Mouse (Mus musculus) erythroblast, embryonic 14.5 days (primary cell): ENCODE measurements around the gene Jmjd6. TPM values are rescaled to one million over a fixed set of nuclear protein-coding genes. Genes with fewer than 3 reads are reported as not detected.
A peak's percentile ranks its signal among the peaks of the same experiment; 100 is the strongest.

Experiments
- H3K27me3 ChIP-seq: 2 replicates; pipeline ENCODE4 v1.6.1; 2012; ENCODE audit warnings: inconsistent platforms; ENCODE audit not compliant: control insufficient read depth
- H3K36me3 ChIP-seq: 2 replicates; pipeline ENCODE4 v1.6.1; 2012; ENCODE audit warnings: mild to moderate bottlenecking, inconsistent platforms; ENCODE audit not compliant: control insufficient read depth
- H3K4me1 ChIP-seq: 2 replicates; pipeline ENCODE4 v1.6.1; 2012; ENCODE audit warnings: inconsistent platforms; ENCODE audit not compliant: control insufficient read depth
- H3K4me3 ChIP-seq: replicated peaks from 2 replicates; pipeline ENCODE3; 2012; ENCODE audit warnings: moderate library complexity, mild to moderate bottlenecking, inconsistent platforms
- H3K9me3 ChIP-seq: 2 replicates; pipeline ENCODE4 v1.6.1; 2012; ENCODE audit warnings: low read length, inconsistent platforms, mixed read lengths; ENCODE audit not compliant: control insufficient read depth
- GATA1 ChIP-seq: IDR thresholded peaks from 2 replicates; pipeline ENCODE4 v1.6.1; 2012; ENCODE audit warnings: low read length, inconsistent platforms, mixed read lengths
- TAL1 ChIP-seq: IDR thresholded peaks from 3 replicates; pipeline ENCODE4 v1.6.1; 2012; ENCODE audit warnings: low read length, inconsistent platforms, mixed read lengths
- polyA plus RNA-seq: library from polyadenylated mRNA; stranded (reverse); fragments of >175 nt; gene quantifications from 2 replicates; pipeline ENCODE4 v1.2.3, GENCODE M21; 2012

The Jmjd6 gene
- polyA plus RNA-seq, 1 experiment = 3.6 TPM

GRCm38 (mm10) chr11:116847187-116848085 lies 4.2 kb upstream of the Jmjd6 start:
- Histone ChIP-seq H3K4me3 (no peak overlapping the region), H3K4me1 (peaks cover 59% of the 10 kb centered on the region), H3K9me3 (no peaks in the 10 kb centered on the region), H3K36me3 (peaks cover 71% of the 10 kb centered on the region), H3K27me3 (no peaks in the 10 kb centered on the region)
- TF ChIP-seq GATA1 (no peak), TAL1 (no peak)

DNA sequence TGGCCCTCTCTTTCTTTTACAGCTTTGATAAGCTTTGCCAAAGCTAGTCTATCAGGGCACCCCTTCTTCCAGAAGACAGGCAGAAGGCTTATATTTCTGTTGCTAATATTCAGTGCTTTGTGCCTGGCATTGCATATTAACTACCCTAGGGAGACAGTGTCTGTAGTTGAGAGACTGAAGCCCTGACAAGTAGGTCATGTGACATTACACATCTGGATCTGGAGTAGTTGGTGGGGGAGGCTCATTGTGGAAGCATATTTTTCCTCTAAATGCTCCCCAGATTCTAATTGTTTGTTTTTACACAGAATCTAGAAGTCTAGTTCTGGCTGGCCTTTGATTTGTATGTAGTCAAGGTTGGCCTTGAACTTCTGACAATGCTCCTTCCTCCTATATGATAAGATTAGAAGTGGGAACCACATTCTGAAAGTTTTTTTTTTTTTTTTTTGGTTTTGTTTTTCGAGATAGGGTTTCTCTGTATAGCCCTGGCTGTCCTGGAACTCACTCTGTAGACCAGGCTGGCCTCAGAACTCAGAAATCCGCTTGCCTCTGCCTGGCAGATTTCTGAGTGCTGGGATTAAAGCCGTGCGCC lies 3.4 kb upstream of the Jmjd6 start:
- Histone ChIP-seq H3K9me3 (no peaks in the 10 kb centered on the region), H3K36me3 (peaks cover 65% of the 10 kb centered on the region), H3K4me3 (no peak overlapping the region), H3K27me3 (no peaks in the 10 kb centered on the region), H3K4me1 (peaks cover 65% of the 10 kb centered on the region)
- TF ChIP-seq GATA1 = no peak
- TF ChIP-seq TAL1 = no peak

- no peaks in the 10 kb centered on the region for H3K9me3 ChIP-seq
- peak overlapping the region; percentile 84 for H3K4me3 ChIP-seq
- peaks cover 67% of the 10 kb centered on the region for H3K4me1 ChIP-seq
- peaks cover 63% of the 10 kb centered on the region for H3K36me3 ChIP-seq
- TF ChIP-seq TAL1 (no peak), GATA1 (no peak)
- no peaks in the 10 kb centered on the region for H3K27me3 ChIP-seq
These were observed 553 bp downstream of the Jmjd6 start for GRCm38 (mm10) chr11:116842531-116843260.

DNA sequence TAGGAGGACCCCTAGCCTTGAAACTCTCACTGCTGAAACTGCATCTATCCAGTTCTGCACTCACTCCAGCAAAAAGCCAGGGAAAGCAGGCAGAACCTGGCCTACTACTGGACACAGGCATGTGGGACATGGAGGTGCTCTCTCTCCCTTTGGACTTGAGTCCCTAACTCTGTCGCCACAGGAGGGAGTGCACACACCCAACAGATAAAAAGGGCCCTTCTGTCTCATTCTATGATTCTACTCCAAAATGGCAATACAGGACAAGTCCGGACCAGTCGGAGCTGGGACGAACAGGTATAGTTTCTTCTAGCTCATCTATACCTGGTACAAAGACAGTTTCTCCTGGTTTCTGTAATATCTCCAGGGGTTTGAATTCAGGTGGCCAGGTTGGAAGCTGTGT lies 2.5 kb downstream of the Jmjd6 start:
- TF ChIP-seq TAL1 = no peak
- TF ChIP-seq GATA1 = no peak
- Histone ChIP-seq H3K36me3 (peaks cover 63% of the 10 kb centered on the region), H3K4me1 (peaks cover 60% of the 10 kb centered on the region), H3K4me3 (peak overlapping the region; percentile 84), H3K27me3 (no peaks in the 10 kb centered on the region), H3K9me3 (no peaks in the 10 kb centered on the region)

- H3K36me3 ChIP-seq = peaks cover 69% of the 10 kb centered on the region
- H3K4me3 ChIP-seq = peak overlapping the region; percentile 19
- TF ChIP-seq GATA1 = no peak
- TF ChIP-seq TAL1 = no peak
- no peaks in the 10 kb centered on the region for H3K9me3 ChIP-seq
- H3K4me1 ChIP-seq = peaks cover 53% of the 10 kb centered on the region
- no peaks in the 10 kb centered on the region for H3K27me3 ChIP-seq
These were observed 3.6 kb downstream of the Jmjd6 start for GRCm38 (mm10) chr11:116839601-116840000.

DNA sequence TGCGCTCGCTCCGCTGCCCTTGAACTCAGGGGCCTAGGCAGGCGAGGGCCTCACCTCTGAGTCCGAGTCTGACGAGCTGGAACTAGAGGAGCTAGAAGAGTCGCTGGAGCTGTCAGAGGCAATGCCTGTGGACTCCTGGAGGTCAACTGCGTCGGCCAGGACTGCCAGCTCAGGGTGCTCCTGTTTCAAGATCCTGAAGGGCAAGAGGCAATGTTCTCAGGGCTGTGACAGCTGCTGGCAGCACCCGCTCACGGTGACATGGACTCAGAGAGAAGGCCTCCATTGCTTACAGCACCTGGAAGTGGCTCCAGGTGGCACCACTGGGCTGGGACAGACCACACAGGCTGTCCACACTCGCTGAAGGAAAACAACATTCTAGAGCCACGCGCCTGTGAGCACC lies 4.3 kb downstream of the Jmjd6 start:
- H3K36me3 ChIP-seq = peaks cover 76% of the 10 kb centered on the region
- no peaks in the 10 kb centered on the region for H3K27me3 ChIP-seq
- H3K4me1 ChIP-seq = peaks cover 46% of the 10 kb centered on the region
- H3K4me3 ChIP-seq = no peak overlapping the region
- TF ChIP-seq TAL1 (no peak), GATA1 (no peak)
- H3K9me3 ChIP-seq = no peaks in the 10 kb centered on the region

- TF ChIP-seq GATA1 (no peak), TAL1 (no peak)
- Histone ChIP-seq H3K36me3 (peaks cover 83% of the 10 kb centered on the region), H3K4me3 (no peak overlapping the region), H3K9me3 (no peaks in the 10 kb centered on the region), H3K4me1 (peaks cover 40% of the 10 kb centered on the region), H3K27me3 (no peaks in the 10 kb centered on the region)
These were observed 5.8 kb downstream of the Jmjd6 start for GRCm38 (mm10) chr11:116837441-116837840.

- H3K9me3 ChIP-seq = no peaks in the 10 kb centered on the region
- no peak overlapping the region for H3K4me3 ChIP-seq
- TF ChIP-seq TAL1 (no peak), GATA1 (no peak)
- H3K27me3 ChIP-seq = no peaks in the 10 kb centered on the region
- peaks cover 80% of the 10 kb centered on the region for H3K36me3 ChIP-seq
- peaks cover 30% of the 10 kb centered on the region for H3K4me1 ChIP-seq
These were observed 7.0 kb downstream of the Jmjd6 start for GRCm38 (mm10) chr11:116836283-116836682.

- H3K4me3 ChIP-seq = no peak overlapping the region
- no peaks in the 10 kb centered on the region for H3K9me3 ChIP-seq
- H3K36me3 ChIP-seq = peaks cover 67% of the 10 kb centered on the region
- H3K4me1 ChIP-seq = peaks cover 16% of the 10 kb centered on the region
- no peaks in the 10 kb centered on the region for H3K27me3 ChIP-seq
- TF ChIP-seq TAL1 = no peak
- no peak for TF ChIP-seq GATA1
These were observed 8.3 kb downstream of the Jmjd6 start for GRCm38 (mm10) chr11:116834954-116835353.
